Mouse (Mus musculus): ENCODE results near the gene S100a10.

DNA sequence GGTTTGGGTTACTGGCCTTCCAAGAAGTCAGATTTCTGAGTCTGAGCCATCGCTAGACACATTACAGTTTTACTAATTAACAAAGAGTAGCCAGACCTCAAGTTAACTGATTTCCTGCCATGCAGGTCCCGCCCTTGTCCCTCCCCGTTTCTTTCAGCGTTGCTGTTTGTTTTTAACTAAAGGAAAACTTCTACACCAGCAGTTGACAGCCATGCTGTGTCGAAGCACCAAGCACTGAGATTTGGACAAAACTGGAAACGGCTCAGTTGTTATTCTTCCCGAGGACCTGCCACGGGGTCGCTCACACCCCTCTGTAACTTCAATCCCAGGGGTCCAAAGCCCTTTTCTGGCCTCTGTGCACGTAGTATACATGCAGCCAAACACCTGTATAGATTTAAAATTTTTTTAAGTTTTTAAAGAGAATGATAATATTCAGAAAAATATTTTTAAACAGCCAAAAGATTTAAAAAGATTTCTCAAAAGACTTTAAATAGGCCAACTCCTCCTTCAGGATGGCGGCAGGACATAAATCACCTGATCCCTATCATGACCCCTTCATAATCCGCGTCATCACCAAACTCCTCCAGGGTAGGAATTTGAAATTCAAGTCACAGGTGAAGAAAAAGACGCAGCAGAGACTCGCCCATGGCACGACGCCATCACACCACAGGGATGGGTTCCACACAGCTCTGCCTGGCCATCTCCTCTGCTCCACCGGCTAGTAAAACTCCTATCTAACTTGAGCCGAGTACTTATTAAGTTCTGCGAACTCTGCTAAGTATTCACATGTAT is 6.9 kb upstream of the S100a10 start:
- TF ChIP-seq CTCF (IDR thresholded peaks at IDR 0.05; ENCODE audit: low read depth, low read length) (no peak), POLR2A (IDR thresholded peaks at IDR 0.05; ENCODE audit: extremely low read depth, insufficient read depth, low read length) (no peak)
